In the genomic region with DNA sequence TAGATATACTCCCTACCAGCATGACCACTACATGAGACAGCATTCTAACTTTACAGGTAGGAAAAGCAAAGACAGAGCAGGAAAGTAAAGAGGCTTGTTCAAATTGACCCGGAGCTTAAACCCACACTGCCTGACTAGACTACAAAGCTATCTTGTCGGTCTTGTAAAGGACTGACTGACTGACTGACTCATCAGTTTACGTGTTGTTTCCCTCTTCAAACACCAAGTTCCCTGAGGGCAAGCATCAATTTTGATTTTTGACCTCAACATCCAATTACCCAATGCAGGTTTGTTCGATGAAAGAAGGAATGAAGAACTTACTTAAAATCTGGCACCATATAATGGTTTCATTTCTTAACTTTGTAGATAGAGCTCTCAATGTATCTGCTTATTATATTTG, we compare ENCODE assay signal across 13 mouse cellular contexts. TPM values are rescaled to one million over a fixed set of nuclear protein-coding genes. Genes with fewer than 3 reads are reported as not detected.
DNase-seq lines count a peak whose midpoint lies in the region; ATAC-seq and TF ChIP-seq lines count a peak whose summit lies in the region.
"Had no signal": no experiment of that assay in that cellular context is flagged by ENCODE, and none has a peak within 500 bp of the region (broad histone marks: within the 10 kb centered on the region; RNA-seq: fewer than 3 reads in every experiment).

No protein-coding gene starts in this region.

- ATAC-seq in heart, embryonic 15.5 days (replicated peaks; ENCODE audit: insufficient number of reproducible peaks, insufficient read depth, low FRiP score, low read depth), result no peak
- ATAC-seq in lung, embryonic 14.5 days (ENCODE audit: insufficient read depth), result no peak
- no peak for ATAC-seq in stomach, embryonic 15.5 days (ENCODE audit: insufficient read depth, low FRiP score, low read depth)

- no peak overlapping the region for H3K4me3 ChIP-seq in heart, embryonic 15.5 days
- H3K4me3 ChIP-seq in lung, embryonic 14.5 days (ENCODE audit: low read depth, low read length), result no peak overlapping the region
- H3K4me3 ChIP-seq in stomach, embryonic 15.5 days (replicated peaks), result no peak overlapping the region
- H3K4me3 ChIP-seq: limb, embryonic 10.5 days had no signal

- H3K9ac ChIP-seq in heart, embryonic 15.5 days, result no peak overlapping the region
- no peak overlapping the region for H3K9ac ChIP-seq in lung, embryonic 14.5 days
- no peak overlapping the region for H3K9ac ChIP-seq in stomach, embryonic 15.5 days

- 0 out of 2 replicates have a peak overlapping the region, but pooled peaks have one; percentile 18 for H3K4me2 ChIP-seq in heart, embryonic 15.5 days
- peak overlapping the region; percentile 4; the same call in 1 of the 2 replicates for H3K4me2 ChIP-seq in lung, embryonic 14.5 days
- H3K4me2 ChIP-seq in stomach, embryonic 15.5 days, result peak overlapping the region; percentile 8; the same call in 1 of the 2 replicates

- no peaks in the 10 kb centered on the region for H3K36me3 ChIP-seq in heart, embryonic 15.5 days
- no peaks in the 10 kb centered on the region for H3K36me3 ChIP-seq in lung, embryonic 14.5 days (ENCODE audit: insufficient read depth)
- H3K36me3 ChIP-seq in stomach, embryonic 15.5 days, result no peaks in the 10 kb centered on the region

- no peak for TF ChIP-seq CTCF in lung, embryonic 14.5 days (IDR thresholded peaks at IDR 0.05; ENCODE audit: low read depth)

- no peak for DNase-seq in heart, adult 11 months
- no peak for DNase-seq in lung, embryonic 14.5 days
- DNase-seq in lung, postnatal 36 days, result no peak
- DNase-seq in induced T-regulatory cell, adult 2 months (ENCODE audit: low read depth), result peak; percentile 35
- no peak for DNase-seq in frontal cortex, postnatal 36 days (ENCODE audit: low spot score in 2 of 2)
- DNase-seq: cerebellum, postnatal 10 days; gastrocnemius, postnatal 10 days; retina, postnatal 1 day; thymus, postnatal 36 days had no signal

- no peaks in the 10 kb centered on the region for H3K27me3 ChIP-seq in heart, embryonic 15.5 days
- no peaks in the 10 kb centered on the region for H3K27me3 ChIP-seq in lung, embryonic 14.5 days (ENCODE audit: insufficient read depth, low read length)
- no peaks in the 10 kb centered on the region for H3K27me3 ChIP-seq in stomach, embryonic 15.5 days (replicated peaks)

- WGBS in heart, embryonic 15.5 days, result 65% methylated on average over 4 of the region's 4 CpGs
- 69% methylated on average over 4 of the region's 4 CpGs for WGBS in lung, embryonic 14.5 days
- WGBS in stomach, embryonic 15.5 days, result 62% methylated on average over 4 of the region's 4 CpGs

- no peaks in the 10 kb centered on the region for H3K9me3 ChIP-seq in heart, embryonic 15.5 days (replicated peaks)
- no peaks in the 10 kb centered on the region for H3K9me3 ChIP-seq in lung, embryonic 14.5 days (ENCODE audit: low read depth, low read length)
- H3K9me3 ChIP-seq in stomach, embryonic 15.5 days, result no peaks in the 10 kb centered on the region
- H3K9me3 ChIP-seq: limb, embryonic 10.5 days had no signal

- H3K4me1 ChIP-seq in heart, embryonic 15.5 days (replicated peaks), result peaks cover 22% of the 10 kb centered on the region
- H3K4me1 ChIP-seq in lung, embryonic 14.5 days (ENCODE audit: insufficient read depth), result 0 out of 2 replicates have a peak, but pooled peaks cover 3% of the 10 kb centered on the region
- peaks cover 7% of the 10 kb centered on the region; the same call in 1 of the 2 replicates for H3K4me1 ChIP-seq in stomach, embryonic 15.5 days

- no peak overlapping the region for H3K27ac ChIP-seq in heart, embryonic 15.5 days
- no peak overlapping the region for H3K27ac ChIP-seq in lung, embryonic 14.5 days (ENCODE audit: low read depth)
- H3K27ac ChIP-seq in stomach, embryonic 15.5 days, result no peak overlapping the region
- H3K27ac ChIP-seq: limb, embryonic 10.5 days; macrophage had no signal

RNA-seq across cellular contexts. Expression of gene Wasl, which starts 2.9 kb away (rescaled TPM):
- polyA plus RNA-seq in heart, embryonic 15.5 days (2015; fragmentation: Nextera tagmentation; extraction: Ambion mirVana), result 48.7 and 53.3 TPM in 2 replicates
- polyA plus RNA-seq in lung, embryonic 14.5 days (2014; fragmentation: Nextera tagmentation; extraction: Ambion mirVana), result 61.2 and 65.2 TPM in 2 replicates
- polyA plus RNA-seq in stomach, embryonic 15.5 days (2015; fragmentation: Nextera tagmentation; extraction: Ambion mirVana), result 70.3 and 73.1 TPM in 2 replicates
